Mouse (Mus musculus) G1E (cell line): ENCODE data around the gene Sfrp2. TPM values are rescaled to one million over a fixed set of nuclear protein-coding genes. Genes with fewer than 3 reads are reported as not detected.

ENCODE experiments used
- ATAC-seq: 2 replicates; pipeline ENCODE4 v1.8.0; 2016; ENCODE audit warnings: mild to moderate bottlenecking; ENCODE audit not compliant: insufficient number of reproducible peaks, poor library complexity, low FRiP score, severe bottlenecking; ENCODE audit errors: extremely low read depth
- DNase-seq: peaks from one replicate; pipeline ENCODE4 v3.0.0; 2012; ENCODE audit warnings: low spot score
- H3K27me3 ChIP-seq: 2 replicates; pipeline ENCODE4 v1.6.1; 2012; ENCODE audit warnings: mild to moderate bottlenecking, low read length, inconsistent platforms; ENCODE audit not compliant: insufficient read depth
- H3K36me3 ChIP-seq: replicated peaks from 2 replicates; pipeline ENCODE3; 2012; ENCODE audit warnings: mild to moderate bottlenecking, inconsistent platforms
- H3K4me1 ChIP-seq: 2 replicates; pipeline ENCODE4 v1.6.1; 2012; ENCODE audit warnings: low read depth, low read length, inconsistent platforms, mixed read lengths; ENCODE audit not compliant: insufficient read depth
- H3K4me3 ChIP-seq: 2 replicates; pipeline ENCODE4 v1.5.1; 2012; ENCODE audit warnings: low read depth, mild to moderate bottlenecking, inconsistent platforms, low read length, moderate library complexity, mixed read lengths
- H3K9me3 ChIP-seq: replicated peaks from 2 replicates; pipeline ENCODE4 v1.6.1; 2012; ENCODE audit warnings: inconsistent platforms
- CTCF ChIP-seq: IDR thresholded peaks from 2 replicates; pipeline ENCODE4 v1.5.1; 2012; ENCODE audit warnings: low read depth, low read length, inconsistent platforms, mixed read lengths
- GATA1 ChIP-seq: IDR thresholded peaks from 2 replicates; pipeline ENCODE4 v1.6.1; 2012; ENCODE audit warnings: borderline replicate concordance, low read length, inconsistent platforms, mixed read lengths
- GATA2 ChIP-seq: IDR thresholded peaks from 2 replicates; pipeline ENCODE4 v1.6.1; 2012; ENCODE audit warnings: low read depth, low read length, inconsistent platforms, borderline replicate concordance
- POLR2AphosphoS5 ChIP-seq: IDR thresholded peaks from 2 replicates; pipeline ENCODE4 v1.6.1; 2012; ENCODE audit warnings: low read depth, low read length, inconsistent platforms; ENCODE audit not compliant: insufficient replicate concordance
- TAL1 ChIP-seq: conservative IDR thresholded peaks from 2 replicates; pipeline ENCODE4 v1.6.1; 2012; ENCODE audit warnings: low read depth, low read length, inconsistent platforms, mixed read lengths
- polyA plus RNA-seq: library from polyadenylated mRNA; stranded (reverse); fragments of >175 nt; gene quantifications from 2 replicates; pipeline ENCODE4 v1.2.3, GENCODE M21; 2012
- total RNA-seq, 2 experiments: library from RNA; stranded (forward) in 1 of 2; stranded (reverse) in 1 of 2; fragments of 200-1000 nt in 1 of 2; fragments of >200 nt in 1 of 2; fragmentation: Nextera tagmentation in 1 of 2; gene quantifications; 2 replicates each; pipeline ENCODE4 v1.2.3; 2014 to 2017

Sfrp2 gene
- total and polyA plus RNA-seq, 3 experiments = 0.11 TPM; not detected in 2

- ATAC-seq (no peak), DNase-seq (no peak)
- Histone ChIP-seq H3K4me3 (no peak overlapping the region), H3K27me3 (no peaks in the 10 kb centered on the region), H3K9me3 (peaks cover 5% of the 10 kb centered on the region; the same call in 1 of the 2 replicates), H3K4me1 (no peaks in the 10 kb centered on the region), H3K36me3 (no peaks in the 10 kb centered on the region)
- TF ChIP-seq POLR2AphosphoS5 = no peak
- TF ChIP-seq TAL1 = no peak
- TF ChIP-seq GATA2 = no peak
- TF ChIP-seq GATA1 = no peak
- no peak for TF ChIP-seq CTCF
Observed at GRCm38 (mm10) chr3:83769036-83769410, 2.9 kb downstream of the Sfrp2 start.

GRCm38 (mm10) chr3:83771160-83771869 is 5.2 kb downstream of the Sfrp2 start:
- Histone ChIP-seq H3K4me3 (no peak overlapping the region), H3K4me1 (no peaks in the 10 kb centered on the region), H3K9me3 (no peaks in the 10 kb centered on the region), H3K36me3 (no peaks in the 10 kb centered on the region), H3K27me3 (no peaks in the 10 kb centered on the region)
- DNase-seq = no peak
- no peak for ATAC-seq
- TF ChIP-seq GATA1 = no peak
- no peak for TF ChIP-seq TAL1
- TF ChIP-seq CTCF = no peak
- no peak for TF ChIP-seq POLR2AphosphoS5
- TF ChIP-seq GATA2 = no peak

- TF ChIP-seq CTCF (no peak), GATA1 (no peak), POLR2AphosphoS5 (no peak), TAL1 (no peak), GATA2 (no peak)
- H3K36me3 ChIP-seq = no peaks in the 10 kb centered on the region
- ATAC-seq (no peak), DNase-seq (no peak)
- no peaks in the 10 kb centered on the region; the same call in 1 of the 2 replicates for H3K27me3 ChIP-seq
- no peaks in the 10 kb centered on the region for H3K9me3 ChIP-seq
- no peak overlapping the region for H3K4me3 ChIP-seq
- H3K4me1 ChIP-seq = no peaks in the 10 kb centered on the region
Observed at GRCm38 (mm10) chr3:83773281-83773680, 7.2 kb downstream of the Sfrp2 start.

- TF ChIP-seq GATA2 (no peak), TAL1 (no peak), CTCF (no peak), GATA1 (no peak), POLR2AphosphoS5 (no peak)
- Histone ChIP-seq H3K36me3 (no peaks in the 10 kb centered on the region), H3K4me3 (no peak overlapping the region), H3K9me3 (no peaks in the 10 kb centered on the region), H3K4me1 (no peaks in the 10 kb centered on the region), H3K27me3 (peaks cover 9% of the 10 kb centered on the region; the same call in 1 of the 2 replicates)
- ATAC-seq (no peak), DNase-seq (no peak)
Observed at GRCm38 (mm10) chr3:83775403-83775802, 9.3 kb downstream of the Sfrp2 start.

GRCm38 (mm10) chr3:83781460-83782222 is 15.5 kb downstream of the Sfrp2 start:
- Histone ChIP-seq H3K36me3 (no peaks in the 10 kb centered on the region), H3K27me3 (peaks cover 9% of the 10 kb centered on the region; the same call in 1 of the 2 replicates), H3K9me3 (no peaks in the 10 kb centered on the region), H3K4me3 (no peak overlapping the region), H3K4me1 (no peaks in the 10 kb centered on the region)
- DNase-seq (no peak), ATAC-seq (no peak)
- TF ChIP-seq POLR2AphosphoS5 (no peak), CTCF (no peak), GATA2 (no peak), GATA1 (no peak), TAL1 (no peak)

- no peak for TF ChIP-seq GATA1
- TF ChIP-seq CTCF = no peak
- TF ChIP-seq GATA2 = no peak
- TF ChIP-seq TAL1 = no peak
- no peak for TF ChIP-seq POLR2AphosphoS5
- no peak for DNase-seq
- ATAC-seq = no peak
- Histone ChIP-seq H3K9me3 (no peaks in the 10 kb centered on the region), H3K4me3 (no peak overlapping the region), H3K27me3 (peaks cover 4% of the 10 kb centered on the region; the same call in 1 of the 2 replicates), H3K36me3 (no peaks in the 10 kb centered on the region), H3K4me1 (no peaks in the 10 kb centered on the region)
Observed at GRCm38 (mm10) chr3:83783716-83784469, 17.8 kb downstream of the Sfrp2 start.
